Mouse (Mus musculus): ENCODE measurements at regions not wholly inside any gene's neighbourhood (a gene's known extent, or its start where the extent isn't known, plus 50 kb on each side); places are given as distances from the start of the nearest gene placed in this dataset.

GRCm38 (mm10) chr16:62357279-62357678 is 429.3 kb downstream of the Nsun3 start:
- Histone ChIP-seq H3K27me3 (replicated peaks; ENCODE audit: control insufficient read depth, insufficient read depth, low read length) (no peaks in the 10 kb centered on the region), H3K4me1 (replicated peaks; ENCODE audit: control insufficient read depth, insufficient read depth, low read length) (no peaks in the 10 kb centered on the region), H3K4me3 (ENCODE audit: low read depth, low read length) (no peak overlapping the region), H3K36me3 (ENCODE audit: control insufficient read depth, insufficient read depth) (no peaks in the 10 kb centered on the region), H3K9me3 (ENCODE audit: control insufficient read depth) (no peaks in the 10 kb centered on the region), H3K9ac (ENCODE audit: low read depth, low read length) (no peak overlapping the region), H3K4me2 (replicated peaks; ENCODE audit: low read depth) (no peak overlapping the region), H3K27ac (ENCODE audit: low read depth, low read length) (no peak overlapping the region)
- TF ChIP-seq CTCF (IDR thresholded peaks at IDR 0.05; ENCODE audit: low read depth): no peak
- no peak for ATAC-seq

GRCm38 (mm10) chr16:62356349-62356748 is 430.3 kb downstream of the Nsun3 start:
- no peaks in the 10 kb centered on the region for H3K36me3 ChIP-seq (ENCODE audit: control insufficient read depth, insufficient read depth)
- WGBS: 78% methylated on average over 3 of the region's 3 CpGs

GRCm38 (mm10) chr16:62355830-62356270 is 430.8 kb downstream of the Nsun3 start:
- Histone ChIP-seq H3K27me3 (replicated peaks; ENCODE audit: control insufficient read depth, insufficient read depth, low read length) (no peaks in the 10 kb centered on the region), H3K36me3 (ENCODE audit: control insufficient read depth, insufficient read depth) (no peaks in the 10 kb centered on the region), H3K4me3 (ENCODE audit: low read depth, low read length) (no peak overlapping the region), H3K27ac (ENCODE audit: low read depth, low read length) (no peak overlapping the region), H3K9me3 (ENCODE audit: control insufficient read depth) (no peaks in the 10 kb centered on the region), H3K4me1 (replicated peaks; ENCODE audit: control insufficient read depth, insufficient read depth, low read length) (no peaks in the 10 kb centered on the region), H3K9ac (ENCODE audit: low read depth, low read length) (no peak overlapping the region), H3K4me2 (replicated peaks; ENCODE audit: low read depth) (no peak overlapping the region)
- 70% methylated on average over 8 of the region's 8 CpGs for WGBS
- no peak for ATAC-seq
- no peak for TF ChIP-seq CTCF (IDR thresholded peaks at IDR 0.05; ENCODE audit: low read depth)

More at GRCm38 (mm10) chr16:62356349-62356748, 430.3 kb downstream of the Nsun3 start:
- Histone ChIP-seq H3K4me1 (replicated peaks; ENCODE audit: control insufficient read depth, insufficient read depth, low read length) (no peaks in the 10 kb centered on the region), H3K4me3 (ENCODE audit: low read depth, low read length) (no peak overlapping the region), H3K9ac (ENCODE audit: low read depth, low read length) (no peak overlapping the region), H3K27me3 (replicated peaks; ENCODE audit: control insufficient read depth, insufficient read depth, low read length) (no peaks in the 10 kb centered on the region), H3K27ac (ENCODE audit: low read depth, low read length) (no peak overlapping the region), H3K9me3 (ENCODE audit: control insufficient read depth) (no peaks in the 10 kb centered on the region), H3K4me2 (replicated peaks; ENCODE audit: low read depth) (no peak overlapping the region)
- ATAC-seq: no peak
- TF ChIP-seq CTCF (IDR thresholded peaks at IDR 0.05; ENCODE audit: low read depth): no peak

- no peak overlapping the region for H3K27ac ChIP-seq (ENCODE audit: low read depth, low read length)
- no peak overlapping the region for H3K9ac ChIP-seq (ENCODE audit: low read depth, low read length)
- H3K4me3 ChIP-seq (ENCODE audit: low read depth, low read length): no peak overlapping the region
- ATAC-seq: no peak
- H3K9me3 ChIP-seq (ENCODE audit: control insufficient read depth): no peaks in the 10 kb centered on the region
- H3K36me3 ChIP-seq (ENCODE audit: control insufficient read depth, insufficient read depth): no peaks in the 10 kb centered on the region
- 71% methylated on average over 5 of the region's 5 CpGs for WGBS
- TF ChIP-seq CTCF (IDR thresholded peaks at IDR 0.05; ENCODE audit: low read depth): no peak
- H3K4me2 ChIP-seq (replicated peaks; ENCODE audit: low read depth): no peak overlapping the region
- H3K4me1 ChIP-seq (replicated peaks; ENCODE audit: control insufficient read depth, insufficient read depth, low read length): no peaks in the 10 kb centered on the region
- H3K27me3 ChIP-seq (replicated peaks; ENCODE audit: control insufficient read depth, insufficient read depth, low read length): no peaks in the 10 kb centered on the region
Measured at GRCm38 (mm10) chr16:62327378-62328036, 459.1 kb downstream of the Nsun3 start.

- no peaks in the 10 kb centered on the region for H3K36me3 ChIP-seq (ENCODE audit: control insufficient read depth, insufficient read depth)
- 12% methylated on average over 3 of the region's 3 CpGs for WGBS
- no peaks in the 10 kb centered on the region for H3K27me3 ChIP-seq (replicated peaks; ENCODE audit: control insufficient read depth, insufficient read depth, low read length)
- ATAC-seq: no peak
- no peak overlapping the region for H3K4me2 ChIP-seq (replicated peaks; ENCODE audit: low read depth)
- TF ChIP-seq CTCF (IDR thresholded peaks at IDR 0.05; ENCODE audit: low read depth): no peak
- H3K9me3 ChIP-seq (ENCODE audit: control insufficient read depth): no peaks in the 10 kb centered on the region
- no peak overlapping the region for H3K27ac ChIP-seq (ENCODE audit: low read depth, low read length)
- H3K9ac ChIP-seq (ENCODE audit: low read depth, low read length): no peak overlapping the region
- H3K4me3 ChIP-seq (ENCODE audit: low read depth, low read length): no peak overlapping the region
- no peaks in the 10 kb centered on the region for H3K4me1 ChIP-seq (replicated peaks; ENCODE audit: control insufficient read depth, insufficient read depth, low read length)
Measured at GRCm38 (mm10) chr16:62325534-62326244, 460.9 kb downstream of the Nsun3 start.

GRCm38 (mm10) chr16:62322809-62323208 is 463.8 kb downstream of the Nsun3 start:
- WGBS: 76% methylated on average over 1 of the region's 1 CpGs
- H3K27ac ChIP-seq (ENCODE audit: low read depth, low read length): no peak overlapping the region

More at GRCm38 (mm10) chr16:62322809-62323208, 463.8 kb downstream of the Nsun3 start:
- peak; percentile 20 for TF ChIP-seq CTCF (IDR thresholded peaks at IDR 0.05; ENCODE audit: low read depth)
- Histone ChIP-seq H3K36me3 (ENCODE audit: control insufficient read depth, insufficient read depth) (no peaks in the 10 kb centered on the region), H3K9me3 (ENCODE audit: control insufficient read depth) (no peaks in the 10 kb centered on the region), H3K9ac (ENCODE audit: low read depth, low read length) (no peak overlapping the region), H3K4me3 (ENCODE audit: low read depth, low read length) (no peak overlapping the region), H3K4me1 (replicated peaks; ENCODE audit: control insufficient read depth, insufficient read depth, low read length) (no peaks in the 10 kb centered on the region), H3K27me3 (replicated peaks; ENCODE audit: control insufficient read depth, insufficient read depth, low read length) (no peaks in the 10 kb centered on the region), H3K4me2 (replicated peaks; ENCODE audit: low read depth) (no peak overlapping the region)
- ATAC-seq: no peak

Measured in intestine, postnatal 0 days (tissue).